Mouse (Mus musculus) lung, postnatal 0 days (tissue): ENCODE results near the gene Lmod3.

Source experiments
- CTCF ChIP-seq: IDR thresholded peaks from 2 replicates; pipeline ENCODE4 v1.5.1; 2016; ENCODE audit warnings: antibody characterized with exemption, mild to moderate bottlenecking
- EP300 ChIP-seq: IDR thresholded peaks from 2 replicates; pipeline ENCODE4 v1.6.1; 2016; ENCODE audit warnings: antibody characterized with exemption, mild to moderate bottlenecking, control low read depth

GRCm38 (mm10) chr6:97204952-97205351 lies 47.6 kb downstream of the Lmod3 start:
- TF ChIP-seq EP300 (no peak), CTCF (no peak)
